Mouse (Mus musculus): ENCODE results near the gene Mylk.

DNA sequence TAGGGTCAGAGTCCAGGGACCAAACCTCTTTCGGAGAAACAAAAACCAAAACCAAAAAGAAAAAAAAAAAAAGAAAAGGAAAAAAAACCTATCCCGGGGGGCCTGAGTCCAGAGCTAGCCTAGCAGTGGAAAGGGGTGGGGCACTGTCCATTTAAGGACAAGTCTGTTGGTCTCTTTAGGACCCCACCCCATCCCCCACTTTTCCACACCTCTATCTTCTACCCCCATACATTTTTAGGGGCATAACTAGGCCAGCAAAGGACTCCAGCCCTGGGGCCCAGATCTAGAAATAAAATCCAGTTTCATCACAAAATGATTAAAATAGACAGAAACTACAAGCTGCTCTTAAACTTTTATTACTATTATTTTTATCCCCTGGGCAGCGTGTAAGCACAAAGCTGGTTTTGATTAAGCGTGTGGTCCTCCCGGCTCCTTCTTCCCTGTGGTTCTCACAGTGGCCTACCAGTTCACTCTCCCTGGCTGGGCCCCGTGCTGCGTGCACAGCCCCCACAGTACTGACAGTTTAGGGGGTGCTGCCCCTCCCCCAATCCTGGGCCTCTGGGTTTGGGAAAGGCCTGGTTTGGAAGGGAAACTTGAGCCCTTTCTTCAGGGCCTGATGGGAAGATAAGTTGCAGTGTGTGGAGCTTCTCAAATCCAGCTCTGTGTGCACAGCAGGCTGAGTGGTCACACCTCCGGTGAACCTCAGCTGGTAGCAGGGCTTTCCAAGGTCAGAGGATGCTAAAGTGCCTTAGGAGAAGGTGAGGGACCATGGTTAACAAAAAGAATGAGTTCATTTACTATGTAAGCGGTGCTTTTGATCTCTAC, 190.7 kb downstream of the Mylk start:
- TF ChIP-seq CTCF (IDR thresholded peaks at IDR 0.05; ENCODE audit: extremely low read depth, insufficient read depth, low read length) (no peak), POLR2A (IDR thresholded peaks at IDR 0.05; ENCODE audit: extremely low read depth, insufficient read depth, low read length) (no peak)

Data from cortical plate, adult 2 months (tissue).